Mouse (Mus musculus): ENCODE measurements at regions not wholly inside any gene's neighbourhood (a gene's known extent, or its start where the extent isn't known, plus 50 kb on each side); places are given as distances from the start of the nearest gene placed in this dataset.

DNA sequence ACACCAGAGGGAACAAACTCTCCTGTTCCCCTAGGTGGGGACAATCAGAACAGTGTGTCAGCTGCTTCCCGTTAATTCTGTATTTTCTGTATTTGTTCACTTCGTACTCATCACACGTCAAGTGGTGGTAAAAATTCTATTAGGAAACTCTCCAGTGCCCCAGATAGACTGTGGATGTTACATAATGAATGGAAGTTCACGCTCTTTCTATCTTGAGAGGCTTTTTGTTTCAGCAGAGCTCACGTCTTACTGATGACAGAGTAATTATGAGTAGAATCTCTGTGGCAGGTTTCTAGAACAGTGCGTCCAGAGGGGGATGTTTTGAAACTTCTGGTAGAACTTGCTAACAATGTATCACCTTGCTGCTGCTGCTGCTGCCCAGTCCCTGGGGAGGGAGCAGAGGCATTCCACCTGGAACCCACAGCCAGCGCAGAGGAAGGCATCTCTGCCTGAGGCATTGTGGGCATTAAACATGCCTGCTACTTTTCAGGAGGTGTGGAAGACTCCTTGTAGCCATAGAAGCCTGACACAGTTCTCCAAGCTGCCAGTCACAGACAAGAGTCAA, 740.6 kb downstream of the 4930447A16Rik start:
- TF ChIP-seq POLR2A (IDR thresholded peaks at IDR 0.05; ENCODE audit: borderline replicate concordance, insufficient read depth, low read length) (no peak), CTCF (IDR thresholded peaks at IDR 0.05; ENCODE audit: borderline replicate concordance, insufficient read depth, low read depth, low read length) (no peak)
